Comparison of ENCODE assay signal across 8 mouse cellular contexts in the genomic region with DNA sequence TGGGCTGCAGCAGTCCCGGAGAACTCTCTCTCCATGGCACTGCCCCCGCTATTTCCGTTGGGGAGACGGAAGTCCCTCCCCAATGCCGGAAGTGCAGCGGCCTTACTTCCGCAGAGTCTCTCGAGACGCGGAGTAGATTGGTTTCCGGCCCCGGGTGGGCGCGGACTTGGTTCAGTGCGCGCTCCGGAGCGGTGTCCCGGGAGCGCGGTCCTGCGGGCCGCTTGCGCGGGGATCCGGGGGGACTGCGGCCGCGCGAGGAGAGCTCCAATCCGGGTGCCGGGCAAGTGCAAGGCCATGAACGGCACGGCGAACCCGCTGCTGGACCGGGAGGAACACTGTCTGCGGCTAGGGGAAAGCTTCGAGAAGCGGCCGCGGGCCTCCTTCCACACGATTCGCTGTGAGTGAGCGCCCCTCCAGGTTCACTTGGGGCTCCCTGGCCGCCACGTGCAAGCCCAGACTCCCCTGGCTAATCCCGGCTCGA. TPM values are rescaled to one million over a fixed set of nuclear protein-coding genes. Genes with fewer than 3 reads are reported as not detected.
DNase-seq lines count a peak whose midpoint lies in the region; ATAC-seq and TF ChIP-seq lines count a peak whose summit lies in the region.

A gene (minus strand): TSS at position 66 of the 481 bp plus-strand sequence.

- DNase-seq in B cell, adult 2 months = peak; percentile 89 to 90
- peak; percentile 97 for DNase-seq in brain, adult 2 months (ENCODE audit: low read depth, low spot score)
- DNase-seq in liver, adult 2 months (ENCODE audit: extremely low read depth, low read depth, low spot score) = peak; percentile 86
- peak; percentile 88 for DNase-seq in splenic B cell, adult 2 months (ENCODE audit: low read depth, low spot score)

- no peak for TF ChIP-seq CTCF in liver, adult 2 months (IDR thresholded peaks at IDR 0.05; ENCODE audit: low read depth, low read length)

- H3K4me3 ChIP-seq in heart, embryonic 11.5 days (ENCODE audit: low read depth, low read length) = peak within 1 kb of the TSS; percentile 98
- peak within 1 kb of the TSS; percentile 94 for H3K4me3 ChIP-seq in kidney, embryonic 16.5 days (ENCODE audit: low read length)
- H3K4me3 ChIP-seq in liver, adult 2 months (ENCODE audit: insufficient read depth, low read depth, low read length) = peak within 1 kb of the TSS; percentile 92
- H3K4me3 ChIP-seq in myocyte = peak within 1 kb of the TSS; percentile 99

- H3K4me1 ChIP-seq in heart, embryonic 11.5 days (ENCODE audit: control insufficient read depth, insufficient read depth, low read length) = peaks cover 18% of the 10 kb centered on the region
- peaks cover 30% of the 10 kb centered on the region for H3K4me1 ChIP-seq in kidney, embryonic 16.5 days (ENCODE audit: insufficient read depth, low read length)
- H3K4me1 ChIP-seq in liver, adult 2 months (ENCODE audit: control insufficient read depth, insufficient read depth, low read length) = peaks cover 15% of the 10 kb centered on the region

- peak within 1 kb of the TSS; percentile 46 for H3ac ChIP-seq in myocyte (ENCODE audit: control insufficient read depth, insufficient read length)

- H3K4me2 ChIP-seq in heart, embryonic 11.5 days = peak within 1 kb of the TSS; percentile 94
- peak within 1 kb of the TSS; percentile 94 for H3K4me2 ChIP-seq in kidney, embryonic 16.5 days (replicated peaks; ENCODE audit: low read depth, low read length)
- H3K4me2 ChIP-seq in myocyte (ENCODE audit: low read depth) = peak within 1 kb of the TSS; percentile 91

- under 1% methylated on average over 49 of the region's 49 CpGs for WGBS in heart, embryonic 11.5 days (ENCODE audit: insufficient replicate concordance)
- under 1% methylated on average over 49 of the region's 49 CpGs for WGBS in kidney, embryonic 16.5 days
- under 1% methylated on average over 49 of the region's 49 CpGs for WGBS in liver, adult 2 months

- peak; percentile 94 for ATAC-seq in erythroblast, adult 5-6 weeks (replicated peaks; ENCODE audit: low FRiP score, poor library complexity, severe bottlenecking)
- peak; percentile 76 for ATAC-seq in heart, embryonic 11.5 days (replicated peaks; ENCODE audit: insufficient number of reproducible peaks, low FRiP score, low TSS enrichment)
- peak; percentile 95 for ATAC-seq in kidney, embryonic 16.5 days (ENCODE audit: low FRiP score, low TSS enrichment)

- no peaks in the 10 kb centered on the region for H3K9me3 ChIP-seq in heart, embryonic 11.5 days (replicated peaks; ENCODE audit: control insufficient read depth, low read length)
- no peaks in the 10 kb centered on the region for H3K9me3 ChIP-seq in kidney, embryonic 16.5 days (ENCODE audit: low read length)

- H3K9ac ChIP-seq in heart, embryonic 11.5 days (ENCODE audit: low read depth, low read length) = peak within 1 kb of the TSS; percentile 98
- H3K9ac ChIP-seq in kidney, embryonic 16.5 days (replicated peaks; ENCODE audit: low read length) = peak within 1 kb of the TSS; percentile 94
- H3K9ac ChIP-seq in liver, adult 2 months (ENCODE audit: low read depth, low read length) = peak within 1 kb of the TSS; percentile 91

- H3K27ac ChIP-seq in heart, embryonic 11.5 days (ENCODE audit: low read depth, low read length) = peak within 1 kb of the TSS; percentile 90
- peak within 1 kb of the TSS; percentile 87 for H3K27ac ChIP-seq in kidney, embryonic 16.5 days (ENCODE audit: low read length)
- peak within 1 kb of the TSS; percentile 84 for H3K27ac ChIP-seq in liver, adult 2 months (replicated peaks; ENCODE audit: insufficient read depth, low read depth, low read length)

- peak; percentile 56 for TF ChIP-seq POLR2A in liver, adult 2 months (IDR thresholded peaks at IDR 0.05; ENCODE audit: extremely low read depth, insufficient read depth, low read length)
- TF ChIP-seq POLR2A in myocyte (IDR thresholded peaks at IDR 0.05; ENCODE audit: insufficient read length, low read depth) = peak; percentile 80

- no peaks in the 10 kb centered on the region for H3K27me3 ChIP-seq in heart, embryonic 11.5 days (ENCODE audit: control insufficient read depth, insufficient read depth, low read length)
- H3K27me3 ChIP-seq in kidney, embryonic 16.5 days (ENCODE audit: insufficient read depth, low read length) = no peaks in the 10 kb centered on the region
- H3K27me3 ChIP-seq in liver, adult 2 months (ENCODE audit: control insufficient read depth, insufficient read depth, low read length) = no peaks in the 10 kb centered on the region
- H3K27me3 ChIP-seq in myocyte (ENCODE audit: control insufficient read depth, insufficient read depth, insufficient read length) = no peaks in the 10 kb centered on the region
- no peaks in the 10 kb centered on the region for H3K27me3 ChIP-seq in splenic B cell, adult 2 months (ENCODE audit: control insufficient read depth, insufficient read depth, low read length, poor library complexity, severe bottlenecking)

- H3K79me2 ChIP-seq in liver, adult 2 months (ENCODE audit: control insufficient read depth, insufficient read depth, low read length) = peaks cover 18% of the 10 kb centered on the region
- peaks cover 78% of the 10 kb centered on the region for H3K79me2 ChIP-seq in myocyte (ENCODE audit: control insufficient read depth, insufficient read depth)

- peaks cover 13% of the 10 kb centered on the region; the same call in 1 of the 2 replicates for H3K36me3 ChIP-seq in heart, embryonic 11.5 days (ENCODE audit: control insufficient read depth, insufficient read depth, low read length)
- peaks cover 15% of the 10 kb centered on the region; the same call in 1 of the 2 replicates for H3K36me3 ChIP-seq in kidney, embryonic 16.5 days (ENCODE audit: insufficient read depth, low read length)
- H3K36me3 ChIP-seq in liver, adult 2 months (ENCODE audit: control insufficient read depth, insufficient read depth, low read length) = peaks cover 21% of the 10 kb centered on the region
- peaks cover 13% of the 10 kb centered on the region for H3K36me3 ChIP-seq in myocyte (ENCODE audit: control insufficient read depth, insufficient read depth)
- peaks cover 3% of the 10 kb centered on the region; the same call in 1 of the 2 replicates for H3K36me3 ChIP-seq in splenic B cell, adult 2 months (ENCODE audit: control insufficient read depth, insufficient read depth, low read length, poor library complexity, severe bottlenecking)

TF ChIP-seq in myocyte, 11 proteins besides CTCF, POLR2A, EP300 and RAD21:
- no peak for TF ChIP-seq REST (IDR thresholded peaks at IDR 0.05; ENCODE audit: insufficient read depth, insufficient read length)
- TF ChIP-seq POLR2AphosphoS2 (IDR thresholded peaks at IDR 0.05; ENCODE audit: insufficient read length, low read depth) = peak; percentile 69

RNA-seq across cellular contexts. Expression of the gene that starts here (rescaled TPM):
- 10.2 and 13.8 TPM in 2 replicates for total RNA-seq in erythroblast, adult 5-6 weeks (2015; ENCODE audit: low replicate concordance)
- 24.1 and 33.0 TPM in 2 replicates for total RNA-seq in erythroblast, adult 5-6 weeks (2017; ENCODE audit: low replicate concordance)
- 52.2 and 58.3 TPM in 2 replicates for polyA plus RNA-seq in heart, embryonic 11.5 days (2014; fragmentation: Nextera tagmentation; extraction: Ambion mirVana)
- 54.5 and 60.7 TPM in 2 replicates for polyA plus RNA-seq in kidney, embryonic 16.5 days (2015; fragmentation: Nextera tagmentation; extraction: Ambion mirVana)
- 11.2 and 11.9 TPM in 2 replicates for total RNA-seq in liver, adult 2 months (2014; rRNA removed)
- 2.6 and 5.4 TPM in 2 replicates for polyA plus RNA-seq in liver, adult 2 months (2012; rRNA removed)
- 15.1 TPM for polyA plus RNA-seq in myocyte (2012; fragmentation: generic; extraction: Trizol)

Comparison
In these comparisons a context has a peak if more than half of its experiments do, and no peak if none do; other contexts are left out.
1. Peak in every context shown above with its lines: DNase-seq, ATAC-seq, H3K4me3 ChIP-seq and H3K27ac ChIP-seq.